Mouse (Mus musculus) liver, embryonic 14.5 days (tissue): Measurements from ENCODE around the gene Las1l.

Experiments used
- CTCF ChIP-seq: IDR thresholded peaks from 2 replicates; pipeline ENCODE4 v1.5.1; 2016; ENCODE audit warnings: antibody characterized with exemption, low read depth, control low read depth
- EP300 ChIP-seq: IDR thresholded peaks from 2 replicates; pipeline ENCODE4 v1.6.1; 2016; ENCODE audit warnings: antibody characterized with exemption, low read depth

GRCm38 (mm10) chrX:95956497-95957293, at the start of gene Las1l:
- no peak for TF ChIP-seq EP300
- TF ChIP-seq CTCF: peak; percentile 15; the same call in 1 of the 2 replicates
